Mouse (Mus musculus): ENCODE results near the gene Gm30191. TPM values are rescaled to one million over a fixed set of nuclear protein-coding genes. Genes with fewer than 3 reads are reported as not detected.

The Gm30191 gene
- polyA plus RNA-seq, 1 experiment, result not detected

DNA sequence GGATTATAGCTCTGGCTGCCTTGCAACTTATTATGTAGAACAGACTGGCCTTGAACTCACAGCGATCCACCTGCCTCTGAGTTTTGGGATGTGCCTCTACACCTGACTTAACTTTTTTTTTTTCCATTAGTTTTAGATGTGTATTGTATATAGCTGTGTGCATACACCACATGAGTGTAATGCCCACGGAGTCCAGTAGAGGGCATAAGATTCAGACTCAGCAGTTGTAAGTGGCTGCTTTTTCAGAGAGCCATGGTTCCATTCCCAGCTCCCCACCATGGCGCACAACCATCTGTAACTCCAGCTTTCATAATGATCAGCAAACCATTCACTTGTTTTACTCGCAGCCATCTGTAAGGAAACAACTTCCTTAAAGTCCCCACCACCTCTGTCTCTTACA is 49.8 kb downstream of the Gm30191 start:
- Histone ChIP-seq H3K9me3 (replicated peaks; ENCODE audit: control insufficient read depth, insufficient read depth, low read length, poor library complexity, severe bottlenecking) (no peaks in the 10 kb centered on the region), H3K4me3 (ENCODE audit: low read depth, low read length) (no peak overlapping the region), H3K27me3 (ENCODE audit: control insufficient read depth, insufficient read depth, low read length, poor library complexity, severe bottlenecking) (no peaks in the 10 kb centered on the region), H3K27ac (ENCODE audit: insufficient read depth, low read length) (no peak overlapping the region), H3K9ac (ENCODE audit: low read depth, poor library complexity, severe bottlenecking) (no peak overlapping the region), H3K36me3 (ENCODE audit: control insufficient read depth, insufficient read depth, low read length, poor library complexity, severe bottlenecking) (no peaks in the 10 kb centered on the region), H3K4me1 (ENCODE audit: control insufficient read depth, insufficient read depth, low read length) (peaks cover 2% of the 10 kb centered on the region)
- TF ChIP-seq CTCF (IDR thresholded peaks at IDR 0.05; ENCODE audit: low read depth, low read length), result no peak
- TF ChIP-seq EP300 (IDR thresholded peaks at IDR 0.05; ENCODE audit: insufficient read depth, low read depth, low read length), result no peak
- no peak for TF ChIP-seq POLR2A (IDR thresholded peaks at IDR 0.05; ENCODE audit: insufficient read depth, low read length)

DNA sequence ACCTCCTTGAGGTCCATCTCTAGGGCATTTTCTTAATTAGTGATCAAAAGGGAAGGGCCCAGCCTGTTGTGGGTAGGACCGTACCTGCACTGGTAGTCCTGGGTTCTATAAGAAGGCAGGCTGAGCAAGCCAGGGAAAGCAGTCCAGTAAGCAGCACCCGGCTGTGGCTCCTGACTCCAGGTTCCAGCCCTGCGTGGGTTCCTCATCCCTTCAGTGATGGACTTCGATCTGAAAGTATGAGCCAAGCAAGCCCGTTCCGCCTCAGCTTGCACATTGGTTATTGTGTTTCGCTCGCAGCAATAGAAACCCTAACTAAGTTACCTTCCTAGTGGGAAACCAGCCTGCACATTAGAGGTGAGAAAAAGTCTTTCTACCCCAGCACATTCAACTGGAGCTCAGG is 50.6 kb downstream of the Gm30191 start:
- Histone ChIP-seq H3K27me3 (ENCODE audit: control insufficient read depth, insufficient read depth, low read length, poor library complexity, severe bottlenecking) (no peaks in the 10 kb centered on the region), H3K4me3 (ENCODE audit: low read depth, low read length) (no peak overlapping the region), H3K4me1 (ENCODE audit: control insufficient read depth, insufficient read depth, low read length) (peaks cover 2% of the 10 kb centered on the region), H3K36me3 (ENCODE audit: control insufficient read depth, insufficient read depth, low read length, poor library complexity, severe bottlenecking) (no peaks in the 10 kb centered on the region), H3K27ac (ENCODE audit: insufficient read depth, low read length) (no peak overlapping the region), H3K9ac (ENCODE audit: low read depth, poor library complexity, severe bottlenecking) (no peak overlapping the region), H3K9me3 (replicated peaks; ENCODE audit: control insufficient read depth, insufficient read depth, low read length, poor library complexity, severe bottlenecking) (no peaks in the 10 kb centered on the region)
- TF ChIP-seq POLR2A (IDR thresholded peaks at IDR 0.05; ENCODE audit: insufficient read depth, low read length), result no peak
- TF ChIP-seq EP300 (IDR thresholded peaks at IDR 0.05; ENCODE audit: insufficient read depth, low read depth, low read length), result no peak
- TF ChIP-seq CTCF (IDR thresholded peaks at IDR 0.05; ENCODE audit: low read depth, low read length), result no peak

GRCm38 (mm10) chr4:134298626-134299497 is 52.1 kb downstream of the Gm30191 start:
- Histone ChIP-seq H3K4me3 (ENCODE audit: low read depth, low read length) (peak overlapping the region; percentile 7; the same call in 1 of the 2 replicates), H3K36me3 (ENCODE audit: control insufficient read depth, insufficient read depth, low read length, poor library complexity, severe bottlenecking) (no peaks in the 10 kb centered on the region), H3K4me1 (ENCODE audit: control insufficient read depth, insufficient read depth, low read length) (peaks cover 2% of the 10 kb centered on the region), H3K9me3 (replicated peaks; ENCODE audit: control insufficient read depth, insufficient read depth, low read length, poor library complexity, severe bottlenecking) (no peaks in the 10 kb centered on the region), H3K27ac (ENCODE audit: insufficient read depth, low read length) (no peak overlapping the region), H3K9ac (ENCODE audit: low read depth, poor library complexity, severe bottlenecking) (no peak overlapping the region), H3K27me3 (ENCODE audit: control insufficient read depth, insufficient read depth, low read length, poor library complexity, severe bottlenecking) (no peaks in the 10 kb centered on the region)
- TF ChIP-seq POLR2A (IDR thresholded peaks at IDR 0.05; ENCODE audit: insufficient read depth, low read length) (no peak), EP300 (IDR thresholded peaks at IDR 0.05; ENCODE audit: insufficient read depth, low read depth, low read length) (no peak), CTCF (IDR thresholded peaks at IDR 0.05; ENCODE audit: low read depth, low read length) (no peak)

DNA sequence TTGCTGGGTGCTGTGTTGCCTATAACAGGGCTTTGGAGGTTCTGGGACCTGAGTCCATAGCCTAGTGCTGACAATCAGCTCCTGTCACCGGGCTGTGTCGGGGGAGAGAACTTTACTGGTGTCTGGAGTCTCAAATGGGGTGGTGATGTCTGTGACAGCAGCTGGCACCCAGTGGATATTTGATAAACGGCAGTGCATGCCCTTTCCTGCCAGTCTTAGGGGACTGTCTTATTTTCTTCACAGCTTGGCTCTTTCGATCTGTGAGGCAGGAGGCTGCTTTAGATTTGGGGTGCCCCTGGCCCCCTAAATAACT is 52.7 kb downstream of the Gm30191 start:
- H3K9ac ChIP-seq (ENCODE audit: low read depth, poor library complexity, severe bottlenecking), result no peak overlapping the region
- no peaks in the 10 kb centered on the region for H3K9me3 ChIP-seq (replicated peaks; ENCODE audit: control insufficient read depth, insufficient read depth, low read length, poor library complexity, severe bottlenecking)
- no peaks in the 10 kb centered on the region for H3K27me3 ChIP-seq (ENCODE audit: control insufficient read depth, insufficient read depth, low read length, poor library complexity, severe bottlenecking)
- no peak overlapping the region for H3K4me3 ChIP-seq (ENCODE audit: low read depth, low read length)
- no peak for TF ChIP-seq POLR2A (IDR thresholded peaks at IDR 0.05; ENCODE audit: insufficient read depth, low read length)
- H3K27ac ChIP-seq (ENCODE audit: insufficient read depth, low read length), result no peak overlapping the region
- H3K4me1 ChIP-seq (ENCODE audit: control insufficient read depth, insufficient read depth, low read length), result peaks cover 2% of the 10 kb centered on the region
- no peaks in the 10 kb centered on the region for H3K36me3 ChIP-seq (ENCODE audit: control insufficient read depth, insufficient read depth, low read length, poor library complexity, severe bottlenecking)

Other genes starting within 250 kb of the Gm30191 start
- 18.5 and 23.5 TPM in 2 replicates for gene Dhdds, start 246.0 kb upstream of the Gm30191 start, polyA plus RNA-seq (2011; ENCODE audit: insufficient read depth, insufficient read length, low read depth, missing spikeins)
- 201 and 217 TPM in 2 replicates for gene Lin28a, start 228.1 kb upstream of the Gm30191 start, polyA plus RNA-seq (2011; ENCODE audit: insufficient read depth, insufficient read length, low read depth, missing spikeins)
- gene Zfp683, start 193.1 kb upstream of the Gm30191 start, polyA plus RNA-seq (2011; ENCODE audit: insufficient read depth, insufficient read length, low read depth, missing spikeins), result not detected in 2 replicates
- gene Crybg2, start 186.1 kb upstream of the Gm30191 start, polyA plus RNA-seq (2011; ENCODE audit: insufficient read depth, insufficient read length, low read depth, missing spikeins), result 19.2 and 26.1 TPM in 2 replicates
- gene Cd52, start 151.9 kb upstream of the Gm30191 start, polyA plus RNA-seq (2011; ENCODE audit: insufficient read depth, insufficient read length, low read depth, missing spikeins), result not detected in 2 replicates
- 10.4 and 11.6 TPM in 2 replicates for gene Ubxn11, start 144.4 kb upstream of the Gm30191 start, polyA plus RNA-seq (2011; ENCODE audit: insufficient read depth, insufficient read length, low read depth, missing spikeins)
- 105 and 106 TPM in 2 replicates for gene Sh3bgrl3, start 118.1 kb upstream of the Gm30191 start, polyA plus RNA-seq (2011; ENCODE audit: insufficient read depth, insufficient read length, low read depth, missing spikeins)
- gene Cep85, start 59.8 kb upstream of the Gm30191 start, polyA plus RNA-seq (2011; ENCODE audit: insufficient read depth, insufficient read length, low read depth, missing spikeins), result 66.3 and 69.0 TPM in 2 replicates
- not detected in 2 replicates for gene Gm7534, start 43.9 kb upstream of the Gm30191 start, polyA plus RNA-seq (2011; ENCODE audit: insufficient read depth, insufficient read length, low read depth, missing spikeins)
- not detected in 2 replicates for gene Catsper4, start 19.6 kb upstream of the Gm30191 start, polyA plus RNA-seq (2011; ENCODE audit: insufficient read depth, insufficient read length, low read depth, missing spikeins)
- gene Cnksr1, start 8.5 kb upstream of the Gm30191 start, polyA plus RNA-seq (2011; ENCODE audit: insufficient read depth, insufficient read length, low read depth, missing spikeins), result 10.4 and 10.8 TPM in 2 replicates
- gene E130218I03Rik, start 3.3 kb upstream of the Gm30191 start, polyA plus RNA-seq (2011; ENCODE audit: insufficient read depth, insufficient read length, low read depth, missing spikeins), result not detected in 2 replicates
- gene Zfp593, start 1.3 kb upstream of the Gm30191 start, polyA plus RNA-seq (2011; ENCODE audit: insufficient read depth, insufficient read length, low read depth, missing spikeins), result 16.8 and 17.2 TPM in 2 replicates
- gene Grrp1, start 7.2 kb downstream of the Gm30191 start, polyA plus RNA-seq (2011; ENCODE audit: insufficient read depth, insufficient read length, low read depth, missing spikeins), result 0.55 TPM in 1 of 2 replicates, not detected in the other
- gene Pdik1l, start 41.0 kb downstream of the Gm30191 start, polyA plus RNA-seq (2011; ENCODE audit: insufficient read depth, insufficient read length, low read depth, missing spikeins), result 12.0 and 14.1 TPM in 2 replicates
- gene Trim63, start 68.2 kb downstream of the Gm30191 start, polyA plus RNA-seq (2011; ENCODE audit: insufficient read depth, insufficient read length, low read depth, missing spikeins), result 5.4 and 7.4 TPM in 2 replicates
- gene Slc30a2, start 96.2 kb downstream of the Gm30191 start, polyA plus RNA-seq (2011; ENCODE audit: insufficient read depth, insufficient read length, low read depth, missing spikeins), result 3.9 and 4.9 TPM in 2 replicates
- gene Extl1, start 136.9 kb downstream of the Gm30191 start, polyA plus RNA-seq (2011; ENCODE audit: insufficient read depth, insufficient read length, low read depth, missing spikeins), result 3.3 and 3.9 TPM in 2 replicates
- 16.4 and 16.5 TPM in 2 replicates for gene Pafah2, start 149.4 kb downstream of the Gm30191 start, polyA plus RNA-seq (2011; ENCODE audit: insufficient read depth, insufficient read length, low read depth, missing spikeins)
- gene Stmn1, start 221.4 kb downstream of the Gm30191 start, polyA plus RNA-seq (2011; ENCODE audit: insufficient read depth, insufficient read length, low read depth, missing spikeins), result 266 and 270 TPM in 2 replicates
- gene Paqr7, start 249.8 kb downstream of the Gm30191 start, polyA plus RNA-seq (2011; ENCODE audit: insufficient read depth, insufficient read length, low read depth, missing spikeins), result 1.5 and 3.4 TPM in 2 replicates

Data from ES-Bruce4 (cell line).